Mouse (Mus musculus): ENCODE measurements around the gene Slc9a9. TPM values are rescaled to one million over a fixed set of nuclear protein-coding genes. Genes with fewer than 3 reads are reported as not detected.
A peak's percentile ranks its signal among the peaks of the same experiment; 100 is the strongest.

The Slc9a9 gene
- total and polyA plus RNA-seq, 3 experiments: 0.46 to 0.71 TPM; not detected in 1

DNA sequence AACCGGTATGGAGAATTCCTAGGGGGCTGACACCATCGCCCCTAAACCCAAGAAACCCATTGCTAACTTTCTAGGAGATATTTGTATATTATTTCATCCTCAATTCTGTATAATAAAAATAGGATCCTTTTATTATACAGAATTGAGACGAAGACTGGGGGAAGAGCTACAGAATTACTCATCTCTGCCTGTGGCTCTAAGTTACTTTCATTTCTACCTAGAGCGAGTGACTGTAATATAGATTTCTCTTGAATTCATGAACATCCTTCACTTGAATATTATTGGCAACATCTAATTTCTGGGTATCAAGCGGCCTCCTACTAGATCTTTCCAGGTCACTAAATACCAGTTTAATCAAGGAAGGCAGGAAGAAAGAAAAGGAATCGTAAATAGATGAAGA lies 436.1 kb downstream of the Slc9a9 start:
- H3K4me1 ChIP-seq (ENCODE audit: control insufficient read depth in 1 of 2, insufficient read depth in 2 of 2, low read length in 2 of 2): no peaks in the 10 kb centered on the region
- H3K9me3 ChIP-seq (replicated peaks; ENCODE audit: insufficient read depth, low read length): no peaks in the 10 kb centered on the region
- H3K36me3 ChIP-seq (ENCODE audit: control insufficient read depth in 1 of 2, insufficient read depth in 2 of 2, low read length in 2 of 2): no peaks in the 10 kb centered on the region
- no peak overlapping the region for H3K9ac ChIP-seq (ENCODE audit: control insufficient read depth, low read depth, low read length, poor library complexity, severe bottlenecking)
- TF ChIP-seq TAL1 (IDR thresholded peaks at IDR 0.05; ENCODE audit: low read length) (no peak), ZKSCAN1 (IDR thresholded peaks at IDR 0.05; ENCODE audit: low read depth, low read length) (no peak), POLR2AphosphoS5 (IDR thresholded peaks at IDR 0.05; ENCODE audit: borderline replicate concordance, low read depth, low read length) (no peak), ELF1 (IDR thresholded peaks at IDR 0.05; ENCODE audit: low read depth, low read length) (no peak)
- H3K27me3 ChIP-seq (ENCODE audit: control insufficient read depth in 1 of 2, insufficient read depth in 2 of 2, low read length in 2 of 2): no peaks in the 10 kb centered on the region
- no peaks in the 10 kb centered on the region for H3K79me2 ChIP-seq (ENCODE audit: control insufficient read depth, insufficient read depth, low read length, poor library complexity)
- no peak overlapping the region for H3K27ac ChIP-seq (ENCODE audit: control insufficient read depth, low read depth, low read length)
- 0 out of 4 replicates have a peak overlapping the region, but pooled peaks of 1 of the 2 experiments have one; percentile 4 for H3K4me3 ChIP-seq (ENCODE audit: control insufficient read depth in 1 of 2, insufficient read depth in 1 of 2, low read depth in 2 of 2, low read length in 2 of 2)
- DNase-seq (ENCODE audit: low read depth, low spot score): no peak

- no peak overlapping the region for H3K4me3 ChIP-seq (ENCODE audit: control insufficient read depth in 1 of 2, insufficient read depth in 1 of 2, low read depth in 2 of 2, low read length in 2 of 2)
- H3K79me2 ChIP-seq (ENCODE audit: control insufficient read depth, insufficient read depth, low read length, poor library complexity): no peaks in the 10 kb centered on the region
- H3K27ac ChIP-seq (ENCODE audit: control insufficient read depth, low read depth, low read length): no peak overlapping the region
- H3K9me3 ChIP-seq (replicated peaks; ENCODE audit: insufficient read depth, low read length): no peaks in the 10 kb centered on the region
- H3K27me3 ChIP-seq (ENCODE audit: control insufficient read depth in 1 of 2, insufficient read depth in 2 of 2, low read length in 2 of 2): no peaks in the 10 kb centered on the region
- no peak for TF ChIP-seq ZKSCAN1 (IDR thresholded peaks at IDR 0.05; ENCODE audit: low read depth, low read length)
- no peak for TF ChIP-seq CHD1 (IDR thresholded peaks at IDR 0.05; ENCODE audit: low read depth, low read length)
- TF ChIP-seq POLR2A (IDR thresholded peaks at IDR 0.05; ENCODE audit: control insufficient read depth in 1 of 2, insufficient read depth in 1 of 2, low read depth in 1 of 2, low read length in 2 of 2, poor library complexity in 1 of 2): no peak
- TF ChIP-seq GATA1 (IDR thresholded peaks at IDR 0.05; ENCODE audit: low read depth, low read length): no peak
- no peak for TF ChIP-seq MAX (IDR thresholded peaks at IDR 0.05; ENCODE audit: low read length)
- TF ChIP-seq NELFE (IDR thresholded peaks at IDR 0.05; ENCODE audit: low read depth, low read length): no peak
- no peak for TF ChIP-seq ZMIZ1 (IDR thresholded peaks at IDR 0.05; ENCODE audit: low read depth, low read length)
- TF ChIP-seq JUND (IDR thresholded peaks at IDR 0.05; ENCODE audit: low read depth, low read length): no peak
- TF ChIP-seq TAL1 (IDR thresholded peaks at IDR 0.05; ENCODE audit: low read length): no peak
- no peak for TF ChIP-seq E2F4 (IDR thresholded peaks at IDR 0.05; ENCODE audit: borderline replicate concordance, low read depth, low read length)
- TF ChIP-seq TCF12 (IDR thresholded peaks at IDR 0.05; ENCODE audit: low read depth, low read length): no peak
- TF ChIP-seq MEF2A (IDR thresholded peaks at IDR 0.05; ENCODE audit: extremely low read depth, insufficient replicate concordance, low read depth, low read length, poor library complexity, severe bottlenecking): no peak
- no peak for TF ChIP-seq SMC3 (IDR thresholded peaks at IDR 0.05; ENCODE audit: low read depth, low read length)
- no peak for TF ChIP-seq HCFC1 (IDR thresholded peaks at IDR 0.05; ENCODE audit: low read depth, low read length)
- no peak overlapping the region for H3K9ac ChIP-seq (ENCODE audit: control insufficient read depth, low read depth, low read length, poor library complexity, severe bottlenecking)
- no peaks in the 10 kb centered on the region for H3K4me1 ChIP-seq (ENCODE audit: control insufficient read depth in 1 of 2, insufficient read depth in 2 of 2, low read length in 2 of 2)
- DNase-seq (ENCODE audit: low read depth, low spot score): no peak
- no peaks in the 10 kb centered on the region for H3K36me3 ChIP-seq (ENCODE audit: control insufficient read depth in 1 of 2, insufficient read depth in 2 of 2, low read length in 2 of 2)
Measured at GRCm38 (mm10) chr9:95109799-95110198, 440.1 kb downstream of the Slc9a9 start.

Data from MEL (cell line).